Mouse (Mus musculus) adrenal gland, postnatal 14 days (tissue): Measurements from ENCODE around the gene Alg14. TPM values are rescaled to one million over a fixed set of nuclear protein-coding genes. Genes with fewer than 3 reads are reported as not detected.
A peak's percentile ranks its signal among the peaks of the same experiment; 100 is the strongest.

ENCODE experiments used
- DNase-seq: peaks from one replicate; pipeline ENCODE4 v3.0.0; 2021; ENCODE audit warnings: mixed read lengths
- total RNA-seq: library from RNA; stranded (reverse); gene quantifications from 2 replicates; pipeline ENCODE4 v1.2.3, GENCODE M21; 2021

Gene Alg14
- total RNA-seq, 1 experiment from 2014 or later = 37.2 TPM

GRCm38 (mm10) chr3:121369517-121369916, 77.9 kb downstream of the Alg14 start:
- DNase-seq = peak; percentile 37

GRCm38 (mm10) chr3:121370301-121370700, 78.7 kb downstream of the Alg14 start:
- DNase-seq = no peak

- no peak for DNase-seq
Observed at GRCm38 (mm10) chr3:121370830-121371526, 79.4 kb downstream of the Alg14 start.

- DNase-seq = peak; percentile 78
Observed at GRCm38 (mm10) chr3:121371527-121372220, 80.1 kb downstream of the Alg14 start.

GRCm38 (mm10) chr3:121373897-121374441, 82.4 kb downstream of the Alg14 start:
- no peak for DNase-seq

- DNase-seq = no peak
Observed at GRCm38 (mm10) chr3:121375541-121376129, 84.1 kb downstream of the Alg14 start.

GRCm38 (mm10) chr3:121378708-121379612, 87.4 kb downstream of the Alg14 start:
- peak; percentile 63 for DNase-seq

GRCm38 (mm10) chr3:121379699-121380098, 88.1 kb downstream of the Alg14 start:
- DNase-seq = no peak

GRCm38 (mm10) chr3:121387471-121388009, 96.0 kb downstream of the Alg14 start:
- DNase-seq = no peak

GRCm38 (mm10) chr3:121389366-121389765, 97.8 kb downstream of the Alg14 start:
- DNase-seq = no peak

GRCm38 (mm10) chr3:121389860-121390530, 98.4 kb downstream of the Alg14 start:
- peak; percentile 61 for DNase-seq

GRCm38 (mm10) chr3:121390724-121391123, 99.2 kb downstream of the Alg14 start:
- peak; percentile 22 for DNase-seq

- DNase-seq = no peak
Observed at GRCm38 (mm10) chr3:121395588-121396295, 104.2 kb downstream of the Alg14 start.

- DNase-seq = no peak
Observed at GRCm38 (mm10) chr3:121396561-121396960, 105.0 kb downstream of the Alg14 start.

GRCm38 (mm10) chr3:121397007-121397406, 105.4 kb downstream of the Alg14 start:
- DNase-seq = no peak

- DNase-seq = no peak
Observed at GRCm38 (mm10) chr3:121401384-121401783, 109.8 kb downstream of the Alg14 start.

- no peak for DNase-seq
Observed at GRCm38 (mm10) chr3:121402096-121402495, 110.5 kb downstream of the Alg14 start.

- DNase-seq = no peak
Observed at GRCm38 (mm10) chr3:121403449-121403848, 111.9 kb downstream of the Alg14 start.

- no peak for DNase-seq
Observed at GRCm38 (mm10) chr3:121405101-121405500, 113.5 kb downstream of the Alg14 start.

GRCm38 (mm10) chr3:121407417-121407816, 115.8 kb downstream of the Alg14 start:
- no peak for DNase-seq
